Mouse (Mus musculus): Measurements from ENCODE around the gene Traf5.

Traf5 gene

GRCm38 (mm10) chr1:192061666-192062306 is 30.6 kb downstream of the Traf5 start:
- no peak for DNase-seq

- DNase-seq: no peak
Measured at GRCm38 (mm10) chr1:192058911-192059310, 33.4 kb downstream of the Traf5 start.

- no peak for DNase-seq
Measured at GRCm38 (mm10) chr1:192053726-192054125, 38.6 kb downstream of the Traf5 start.

GRCm38 (mm10) chr1:192052986-192053385 is 39.4 kb downstream of the Traf5 start:
- DNase-seq: no peak

GRCm38 (mm10) chr1:192052461-192052860 is 39.9 kb downstream of the Traf5 start:
- DNase-seq: no peak

- no peak for DNase-seq
Measured at GRCm38 (mm10) chr1:191999022-191999421, 93.3 kb downstream of the Traf5 start.

- DNase-seq: no peak
Measured at GRCm38 (mm10) chr1:191996621-191997185, 95.7 kb downstream of the Traf5 start.

- no peak for DNase-seq
Measured at GRCm38 (mm10) chr1:191995916-191996315, 96.4 kb downstream of the Traf5 start.

- DNase-seq: no peak
Measured at GRCm38 (mm10) chr1:191995488-191995887, 96.9 kb downstream of the Traf5 start.

GRCm38 (mm10) chr1:191994476-191994875 is 97.9 kb downstream of the Traf5 start:
- DNase-seq: no peak

- no peak for DNase-seq
Measured at GRCm38 (mm10) chr1:191992040-191992780, 100.1 kb downstream of the Traf5 start.

- peak; percentile 95 for DNase-seq
Measured at GRCm38 (mm10) chr1:191989994-191990393, 102.4 kb downstream of the Traf5 start.

- DNase-seq: no peak
Measured at GRCm38 (mm10) chr1:191989060-191989459, 103.3 kb downstream of the Traf5 start.

- no peak for DNase-seq
Measured at GRCm38 (mm10) chr1:191988646-191989045, 103.7 kb downstream of the Traf5 start.

- no peak for DNase-seq
Measured at GRCm38 (mm10) chr1:191987481-191987769, 104.9 kb downstream of the Traf5 start.

- no peak for DNase-seq
Measured at GRCm38 (mm10) chr1:191986674-191987480, 105.5 kb downstream of the Traf5 start.

GRCm38 (mm10) chr1:191981426-191982102 is 110.8 kb downstream of the Traf5 start:
- no peak for DNase-seq

GRCm38 (mm10) chr1:191977187-191977586 is 115.2 kb downstream of the Traf5 start, which contains the start of gene Rd3:
Rd3 (plus strand) TSS chr1:191977370.
- DNase-seq: no peak

GRCm38 (mm10) chr1:191974509-191975405 is 117.6 kb downstream of the Traf5 start:
- DNase-seq: no peak

- DNase-seq: no peak
Measured at GRCm38 (mm10) chr1:191969939-191970338, 122.4 kb downstream of the Traf5 start.

- DNase-seq: peak; percentile 50
Measured at GRCm38 (mm10) chr1:191964773-191965481, 127.4 kb downstream of the Traf5 start.

Measured in cerebellum, adult 11-12 months (tissue).